Mouse (Mus musculus) heart, postnatal 0 days (tissue): ENCODE measurements around the gene Fam205a1.
"Not testable (repeated sequence)": the region's sequence is repeated elsewhere in the genome, so short reads cannot be mapped to it uniquely, and the experiment has no call there.

ENCODE experiments used
- CTCF ChIP-seq: IDR thresholded peaks from 2 replicates; pipeline ENCODE4 v1.5.1; 2016; ENCODE audit warnings: antibody characterized with exemption, control low read depth, low read depth
- EP300 ChIP-seq: IDR thresholded peaks from 2 replicates; pipeline ENCODE4 v1.6.1; 2016; ENCODE audit warnings: antibody characterized with exemption, low read depth

GRCm38 (mm10) chr4:42856671-42857070 is 3.0 kb upstream of the Fam205a1 start, which contains the start of gene Gm12394:
- not testable (repeated sequence) for TF ChIP-seq EP300, CTCF
